Mouse (Mus musculus): Measurements from ENCODE around the gene Cds1.

- TF ChIP-seq POLR2A (IDR thresholded peaks at IDR 0.05; ENCODE audit: borderline replicate concordance, low read depth, low read length) (no peak), CTCF (IDR thresholded peaks at IDR 0.05; ENCODE audit: low read depth, low read length) (no peak)
These were observed 57.4 kb downstream of the Cds1 start for GRCm38 (mm10) chr5:101822311-101822670.

All from bone marrow macrophage, adult 2 months (primary cell).